Mouse (Mus musculus): ENCODE data around the gene Cox4i1. TPM values are rescaled to one million over a fixed set of nuclear protein-coding genes. Genes with fewer than 3 reads are reported as not detected.
"Not testable (repeated sequence)": the region's sequence is repeated elsewhere in the genome, so short reads cannot be mapped to it uniquely, and the experiment has no call there.

The Cox4i1 gene
- total and polyA plus RNA-seq, 2 experiments: 706 to 1,059 TPM

- TF ChIP-seq POLR2A (IDR thresholded peaks at IDR 0.05; ENCODE audit: extremely low read depth, insufficient read depth, low read length) (no peak), CTCF (IDR thresholded peaks at IDR 0.05; ENCODE audit: low read depth, low read length) (no peak)
- no peak for DNase-seq (ENCODE audit: extremely low read depth, low read depth, low spot score)
- Histone ChIP-seq H3K4me3 (ENCODE audit: insufficient read depth, low read depth, low read length) (no peak overlapping the region), H3K79me2 (ENCODE audit: control insufficient read depth, insufficient read depth, low read length) (peaks cover 3% of the 10 kb centered on the region; the same call in 1 of the 2 replicates), H3K27me3 (ENCODE audit: control insufficient read depth, insufficient read depth, low read length) (no peaks in the 10 kb centered on the region), H3K9ac (ENCODE audit: low read depth, low read length) (no peak overlapping the region), H3K36me3 (ENCODE audit: control insufficient read depth, insufficient read depth, low read length) (peaks cover 19% of the 10 kb centered on the region; the same call in 1 of the 2 replicates), H3K4me1 (ENCODE audit: control insufficient read depth, insufficient read depth, low read length) (0 out of 2 replicates have a peak, but pooled peaks cover 2% of the 10 kb centered on the region), H3K27ac (replicated peaks; ENCODE audit: insufficient read depth, low read depth, low read length) (no peak overlapping the region)
- 97% methylated on average over 7 of the region's 7 CpGs for WGBS
Measured at GRCm38 (mm10) chr8:120673298-120673697, 5.3 kb downstream of the Cox4i1 start.

GRCm38 (mm10) chr8:120675718-120676117 is 7.7 kb downstream of the Cox4i1 start:
- Histone ChIP-seq H3K27me3 (ENCODE audit: control insufficient read depth, insufficient read depth, low read length) (no peaks in the 10 kb centered on the region), H3K4me3 (ENCODE audit: insufficient read depth, low read depth, low read length) (no peak overlapping the region), H3K9ac (ENCODE audit: low read depth, low read length) (no peak overlapping the region), H3K79me2 (ENCODE audit: control insufficient read depth, insufficient read depth, low read length) (no peaks in the 10 kb centered on the region), H3K27ac (replicated peaks; ENCODE audit: insufficient read depth, low read depth, low read length) (no peak overlapping the region), H3K36me3 (ENCODE audit: control insufficient read depth, insufficient read depth, low read length) (peaks cover 15% of the 10 kb centered on the region; the same call in 1 of the 2 replicates), H3K4me1 (ENCODE audit: control insufficient read depth, insufficient read depth, low read length) (no peaks in the 10 kb centered on the region)
- TF ChIP-seq POLR2A (IDR thresholded peaks at IDR 0.05; ENCODE audit: extremely low read depth, insufficient read depth, low read length) (no peak), CTCF (IDR thresholded peaks at IDR 0.05; ENCODE audit: low read depth, low read length) (no peak)
- 88% methylated on average over 8 of the region's 8 CpGs for WGBS
- no peak for DNase-seq (ENCODE audit: extremely low read depth, low read depth, low spot score)

- 14% methylated on average over 10 of the region's 10 CpGs for WGBS
- DNase-seq (ENCODE audit: extremely low read depth, low read depth, low spot score): peak; percentile 39
Measured at GRCm38 (mm10) chr8:120678447-120678846, 10.4 kb downstream of the Cox4i1 start.

GRCm38 (mm10) chr8:120679629-120680387 is 11.8 kb downstream of the Cox4i1 start:
- H3K4me1 ChIP-seq (ENCODE audit: control insufficient read depth, insufficient read depth, low read length): no peaks in the 10 kb centered on the region
- H3K27me3 ChIP-seq (ENCODE audit: control insufficient read depth, insufficient read depth, low read length): no peaks in the 10 kb centered on the region
- H3K4me3 ChIP-seq (ENCODE audit: insufficient read depth, low read depth, low read length): no peak overlapping the region
- DNase-seq (ENCODE audit: extremely low read depth, low read depth, low spot score): no peak
- 50% methylated on average over 11 of the region's 11 CpGs for WGBS
- no peak overlapping the region for H3K9ac ChIP-seq (ENCODE audit: low read depth, low read length)
- TF ChIP-seq CTCF (IDR thresholded peaks at IDR 0.05; ENCODE audit: low read depth, low read length) (no peak), POLR2A (IDR thresholded peaks at IDR 0.05; ENCODE audit: extremely low read depth, insufficient read depth, low read length) (no peak)
- H3K36me3 ChIP-seq (ENCODE audit: control insufficient read depth, insufficient read depth, low read length): no peaks in the 10 kb centered on the region
- no peaks in the 10 kb centered on the region for H3K79me2 ChIP-seq (ENCODE audit: control insufficient read depth, insufficient read depth, low read length)
- no peak overlapping the region for H3K27ac ChIP-seq (replicated peaks; ENCODE audit: insufficient read depth, low read depth, low read length)

More at GRCm38 (mm10) chr8:120678447-120678846, 10.4 kb downstream of the Cox4i1 start:
- Histone ChIP-seq H3K27ac (replicated peaks; ENCODE audit: insufficient read depth, low read depth, low read length) (no peak overlapping the region), H3K36me3 (ENCODE audit: control insufficient read depth, insufficient read depth, low read length) (peaks cover 4% of the 10 kb centered on the region; the same call in 1 of the 2 replicates), H3K79me2 (ENCODE audit: control insufficient read depth, insufficient read depth, low read length) (no peaks in the 10 kb centered on the region), H3K9ac (ENCODE audit: low read depth, low read length) (no peak overlapping the region), H3K4me1 (ENCODE audit: control insufficient read depth, insufficient read depth, low read length) (no peaks in the 10 kb centered on the region), H3K4me3 (ENCODE audit: insufficient read depth, low read depth, low read length) (no peak overlapping the region), H3K27me3 (ENCODE audit: control insufficient read depth, insufficient read depth, low read length) (no peaks in the 10 kb centered on the region)
- TF ChIP-seq POLR2A (IDR thresholded peaks at IDR 0.05; ENCODE audit: extremely low read depth, insufficient read depth, low read length) (no peak), CTCF (IDR thresholded peaks at IDR 0.05; ENCODE audit: low read depth, low read length) (peak; percentile 86)

- DNase-seq (ENCODE audit: extremely low read depth, low read depth, low spot score); H3K9ac ChIP-seq (ENCODE audit: low read depth, low read length); H3K79me2 ChIP-seq (ENCODE audit: control insufficient read depth, insufficient read depth, low read length); H3K27ac ChIP-seq (replicated peaks; ENCODE audit: insufficient read depth, low read depth, low read length); H3K36me3 ChIP-seq (ENCODE audit: control insufficient read depth, insufficient read depth, low read length); H3K4me3 ChIP-seq (ENCODE audit: insufficient read depth, low read depth, low read length); H3K4me1 ChIP-seq (ENCODE audit: control insufficient read depth, insufficient read depth, low read length); H3K27me3 ChIP-seq (ENCODE audit: control insufficient read depth, insufficient read depth, low read length): not testable (repeated sequence)
- peak; percentile 76 for TF ChIP-seq CTCF (IDR thresholded peaks at IDR 0.05; ENCODE audit: low read depth, low read length)
- WGBS: 60% methylated on average over 7 of the region's 7 CpGs
Measured at GRCm38 (mm10) chr8:120680405-120680804, 12.4 kb downstream of the Cox4i1 start.

GRCm38 (mm10) chr8:120681113-120681512 is 13.1 kb downstream of the Cox4i1 start:
- 75% methylated on average over 10 of the region's 10 CpGs for WGBS
- DNase-seq (ENCODE audit: extremely low read depth, low read depth, low spot score): no peak
- H3K27me3 ChIP-seq (ENCODE audit: control insufficient read depth, insufficient read depth, low read length): no peaks in the 10 kb centered on the region
- TF ChIP-seq POLR2A (IDR thresholded peaks at IDR 0.05; ENCODE audit: extremely low read depth, insufficient read depth, low read length) (no peak), CTCF (IDR thresholded peaks at IDR 0.05; ENCODE audit: low read depth, low read length) (no peak)
- no peak overlapping the region for H3K4me3 ChIP-seq (ENCODE audit: insufficient read depth, low read depth, low read length)
- H3K4me1 ChIP-seq (ENCODE audit: control insufficient read depth, insufficient read depth, low read length): no peaks in the 10 kb centered on the region
- no peak overlapping the region for H3K27ac ChIP-seq (replicated peaks; ENCODE audit: insufficient read depth, low read depth, low read length)
- H3K9ac ChIP-seq (ENCODE audit: low read depth, low read length): no peak overlapping the region
- no peaks in the 10 kb centered on the region for H3K36me3 ChIP-seq (ENCODE audit: control insufficient read depth, insufficient read depth, low read length)
- no peaks in the 10 kb centered on the region for H3K79me2 ChIP-seq (ENCODE audit: control insufficient read depth, insufficient read depth, low read length)
